Mouse (Mus musculus): ENCODE results near the gene Fcrlb. TPM values are rescaled to one million over a fixed set of nuclear protein-coding genes. Genes with fewer than 3 reads are reported as not detected.
A peak's percentile ranks its signal among the peaks of the same experiment; 100 is the strongest.

Fcrlb gene
- total RNA-seq, 2 experiments from 2014 or later = 0.45 to 0.77 TPM

GRCm38 (mm10) chr1:170868905-170869283 is 43.8 kb downstream of the Fcrlb start:
- no peak for DNase-seq (ENCODE audit: low spot score in 2 of 2)

DNA sequence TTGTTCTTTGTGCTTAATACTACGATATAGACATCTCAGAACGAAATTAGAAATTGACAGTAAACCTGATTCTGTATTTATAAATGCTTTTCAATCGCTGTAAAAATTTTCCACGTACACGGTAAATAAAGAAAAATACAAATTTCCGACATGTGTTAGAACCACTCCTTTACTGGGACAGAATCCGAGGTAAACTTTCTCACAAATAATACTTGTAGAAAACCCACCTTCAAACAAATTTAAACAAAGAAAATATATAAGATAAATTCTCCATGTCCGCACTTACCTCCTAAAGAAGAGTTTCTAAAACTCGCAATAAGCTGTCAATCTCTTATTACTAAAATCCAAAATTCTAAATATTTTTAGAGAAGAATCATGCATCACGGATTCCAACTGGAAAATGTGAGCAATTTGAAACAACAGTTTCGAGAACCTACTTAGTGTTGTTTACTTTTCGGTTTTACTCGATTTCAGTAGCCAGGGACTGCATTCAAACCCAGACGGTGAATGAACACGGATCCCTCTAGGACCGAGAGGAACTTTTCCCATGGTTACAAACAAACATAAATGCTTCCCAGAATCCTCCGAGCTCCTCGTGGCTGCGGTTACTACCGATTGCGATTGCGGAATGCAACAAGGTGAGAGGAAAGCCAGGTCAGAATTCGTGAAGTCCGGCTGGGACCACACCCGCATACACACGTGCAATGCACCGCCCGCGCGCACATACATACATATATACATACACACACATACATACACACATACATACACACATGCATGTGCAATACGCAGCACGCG is 44.4 kb downstream of the Fcrlb start:
- peak; percentile 82 to 87 for DNase-seq (ENCODE audit: low spot score in 2 of 2)

DNA sequence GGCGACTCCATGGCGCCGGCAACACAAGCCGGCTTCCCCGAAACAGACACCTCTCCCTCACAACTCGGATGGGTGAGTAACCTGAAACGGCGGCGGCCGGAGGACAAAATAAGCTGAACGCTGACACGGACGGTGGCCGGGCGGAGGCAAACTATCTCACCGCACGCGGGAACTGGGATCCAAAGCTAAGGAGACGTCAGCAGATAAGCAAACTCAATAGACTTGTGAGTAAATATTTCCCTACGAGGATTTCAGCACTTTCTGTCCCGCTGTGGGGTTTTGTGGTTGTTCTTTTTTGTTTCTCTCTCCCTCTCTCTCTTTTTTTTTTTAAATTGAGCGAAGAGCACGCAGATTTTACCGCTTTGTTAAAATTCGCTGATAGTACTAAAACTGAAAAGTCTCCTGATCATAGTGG is 45.0 kb downstream of the Fcrlb start, which contains the start of gene Atf6:
Gene Atf6 (minus strand): TSS at position 81 of the 415 bp plus-strand sequence.
- peak; percentile 97 to 98 for DNase-seq (ENCODE audit: low spot score in 2 of 2)

DNA sequence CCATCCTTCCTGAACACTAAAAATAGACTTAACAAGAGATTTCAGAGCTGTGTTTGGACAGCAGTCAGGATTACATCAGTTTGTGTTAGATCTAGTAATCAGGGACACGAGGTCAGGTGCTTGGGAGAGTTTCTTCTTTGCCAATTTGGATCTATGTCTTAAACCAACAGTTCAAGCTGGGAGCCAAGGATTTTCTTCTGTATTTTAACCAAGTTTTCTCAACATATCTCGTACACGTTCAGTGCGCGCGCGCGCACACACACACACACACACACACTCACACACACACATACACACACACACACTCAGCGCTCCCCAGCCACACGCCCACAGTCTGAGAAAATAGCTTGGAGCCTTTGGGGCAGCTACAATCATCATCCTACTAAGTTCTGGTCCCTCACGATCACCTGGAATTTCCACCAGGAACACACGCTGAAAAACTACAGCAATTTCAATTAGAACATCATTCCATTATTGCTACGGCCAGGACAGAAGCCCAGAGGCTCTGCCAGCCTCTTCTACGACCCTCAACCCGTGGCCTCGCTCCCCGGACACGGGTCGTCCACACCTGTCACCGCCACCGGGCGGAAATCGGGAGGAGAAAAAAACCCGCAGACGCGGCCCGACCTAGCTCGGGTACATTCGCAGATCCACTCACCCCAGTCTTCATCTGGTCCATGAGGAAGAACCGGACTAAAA is 45.6 kb downstream of the Fcrlb start:
- DNase-seq (ENCODE audit: low spot score in 2 of 2) = peak in 1 of 2 experiments; percentile 39

DNA sequence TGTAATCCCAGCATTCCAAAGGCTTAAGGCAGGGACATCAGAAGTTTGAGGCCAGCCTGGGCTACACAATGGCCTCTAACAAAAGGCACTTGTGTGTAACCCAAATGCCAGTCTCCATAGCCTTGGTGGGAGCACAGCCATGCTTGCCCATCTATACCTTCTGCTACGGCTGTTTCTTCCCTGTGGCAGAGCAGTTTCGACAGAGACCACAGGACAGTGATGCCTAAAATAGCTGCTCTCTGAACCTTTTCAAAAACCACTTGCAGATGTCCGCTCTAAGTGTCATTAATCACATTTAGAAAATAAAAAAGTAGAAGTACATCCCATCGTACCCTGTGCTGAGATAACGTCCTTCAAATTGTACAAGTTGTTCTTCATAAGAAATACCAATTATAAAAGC is 47.3 kb downstream of the Fcrlb start:
- DNase-seq (ENCODE audit: low spot score in 2 of 2) = no peak

- DNase-seq (ENCODE audit: low spot score in 2 of 2) = no peak
Measured at GRCm38 (mm10) chr1:170864754-170865153, 48.0 kb downstream of the Fcrlb start.

- DNase-seq (ENCODE audit: low spot score in 2 of 2) = no peak
Measured at GRCm38 (mm10) chr1:170864234-170864633, 48.5 kb downstream of the Fcrlb start.

DNA sequence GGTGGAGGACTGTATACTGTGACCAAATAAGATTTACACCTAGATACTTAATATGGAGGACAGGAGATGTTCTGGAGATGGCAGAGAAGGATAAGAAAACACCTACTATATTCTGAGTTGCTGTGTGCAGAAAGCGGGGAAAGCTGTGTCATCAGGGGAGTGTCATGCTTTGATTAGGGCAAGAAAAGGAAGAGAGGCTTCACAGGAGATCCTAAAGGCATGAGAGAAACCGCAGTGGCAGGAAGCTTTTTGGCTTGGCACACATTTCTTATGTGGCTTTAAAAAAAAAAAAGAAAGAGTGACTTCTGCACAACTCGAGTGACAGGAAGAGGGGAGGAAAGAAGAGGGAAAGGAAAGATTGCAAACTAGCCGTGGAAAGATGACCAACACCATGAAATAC is 49.7 kb downstream of the Fcrlb start:
- no peak for DNase-seq (ENCODE audit: low spot score in 2 of 2)

- no peak for DNase-seq (ENCODE audit: low spot score in 2 of 2)
Measured at GRCm38 (mm10) chr1:170862435-170862717, 50.4 kb downstream of the Fcrlb start.

DNA sequence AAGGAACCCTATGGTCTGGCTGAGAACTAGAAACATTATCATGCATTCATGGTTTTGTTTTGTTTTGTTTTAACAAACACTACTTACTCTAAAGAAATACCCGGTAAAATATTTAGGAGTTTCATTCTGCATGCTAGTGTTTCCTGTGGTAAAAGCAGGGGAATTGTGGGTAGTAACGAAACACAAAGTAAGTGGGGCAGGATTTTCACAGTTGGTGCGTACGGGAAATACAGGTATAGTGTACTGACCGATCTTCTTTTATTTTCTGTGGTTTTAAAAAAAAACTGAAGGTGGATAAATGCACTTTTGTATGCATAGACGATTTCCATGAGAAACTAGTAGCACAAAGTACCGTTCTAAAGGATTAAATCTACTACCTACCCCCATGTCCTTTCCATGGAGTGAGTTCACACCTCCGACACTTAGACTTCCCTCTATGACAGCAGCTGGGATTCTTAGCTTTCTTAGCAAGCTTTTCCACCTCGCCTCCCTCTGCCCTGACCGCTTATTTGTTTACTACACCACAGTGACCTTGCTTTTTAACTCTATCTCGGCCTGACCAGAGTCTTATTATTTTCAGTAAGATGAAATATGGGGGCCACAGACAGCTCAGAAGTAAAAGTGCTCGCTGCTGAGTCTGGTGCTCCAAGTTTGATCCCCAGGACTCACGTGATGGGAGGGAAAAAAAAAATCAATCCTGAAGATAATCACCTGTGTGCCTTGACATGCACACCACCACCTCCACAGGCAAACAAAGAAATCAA is 50.9 kb downstream of the Fcrlb start:
- DNase-seq (ENCODE audit: low spot score in 2 of 2) = no peak

GRCm38 (mm10) chr1:170858872-170859271 is 53.9 kb downstream of the Fcrlb start:
- no peak for DNase-seq (ENCODE audit: low spot score in 2 of 2)

DNA sequence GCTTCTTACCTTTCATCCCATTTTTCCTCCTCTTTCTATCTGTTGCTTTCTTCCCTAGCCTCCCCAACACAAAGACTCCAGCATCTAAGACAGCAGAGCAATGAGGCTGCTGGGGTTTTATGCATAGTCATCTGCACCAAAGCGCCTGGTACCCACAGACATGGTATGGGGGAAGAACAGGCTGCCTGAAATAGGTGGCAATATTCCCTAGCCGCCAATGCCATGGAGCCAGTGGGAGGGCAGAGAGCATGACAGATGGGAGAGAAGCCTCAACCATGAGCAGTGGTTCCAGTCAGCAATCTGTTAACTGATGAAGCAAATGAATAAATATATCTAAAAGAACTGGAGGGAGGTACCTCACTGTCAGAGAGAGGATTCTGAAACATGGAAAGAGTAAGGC is 55.4 kb downstream of the Fcrlb start:
- peak; percentile 41 to 65 for DNase-seq (ENCODE audit: low spot score in 2 of 2)

Other genes with a start within 250 kb of the Fcrlb start
- gene Atf6, start 45.2 kb downstream of the Fcrlb start, total RNA-seq (2021) = 10 to 100 TPM; 47.1 to 50.7 TPM
- under 1 TPM; 0.45 to 0.79 TPM for gene Gm26620, start 27.9 kb downstream of the Fcrlb start, total RNA-seq (2021)
- 10 to 100 TPM; 15.1 to 16.7 TPM for gene Dusp12, start 27.4 kb downstream of the Fcrlb start, total RNA-seq (2021)
- not detected for gene Fcrla, start 14.6 kb upstream of the Fcrlb start, total RNA-seq (2021)
- gene Fcgr2b, start 63.6 kb upstream of the Fcrlb start, total RNA-seq (2021) = 1 to 10 TPM; 4.5 to 5.3 TPM
- gene Fcgr4, start 106.0 kb upstream of the Fcrlb start, total RNA-seq (2021) = not detected
- gene Fcgr3, start 152.0 kb upstream of the Fcrlb start, total RNA-seq (2021) = 10 to 100 TPM; 11.1 to 13.2 TPM
- under 1 TPM in 1 of 2 experiments, not detected in 1; 0.79 TPM for gene Cfap126, start 201.0 kb upstream of the Fcrlb start, total RNA-seq (2021)
- gene Sdhc, start 237.7 kb upstream of the Fcrlb start, total RNA-seq (2021) = 100 to 1,000 TPM; 195 to 207 TPM
- not detected for gene Mpz, start 237.8 kb upstream of the Fcrlb start, total RNA-seq (2021)

All from left cerebral cortex, adult 18-20 months (tissue).